Mouse (Mus musculus) liver, postnatal 0 days (tissue): ENCODE data around the gene Flna. TPM values are rescaled to one million over a fixed set of nuclear protein-coding genes. Genes with fewer than 3 reads are reported as not detected.
A peak's percentile ranks its signal among the peaks of the same experiment; 100 is the strongest.
"Not testable (repeated sequence)": the region's sequence is repeated elsewhere in the genome, so short reads cannot be mapped to it uniquely, and the experiment has no call there.

Source experiments
- ATAC-seq: fragments of 200-750 bp; cut with Nextera tagmentation; 2 replicates; pipeline ENCODE4 v1.8.0; 2017; ENCODE audit warnings: mild to moderate bottlenecking, moderate library complexity
- DNase-seq: peaks from one replicate; pipeline ENCODE4 v3.0.0-alpha.2; 2016
- H3K27ac ChIP-seq: fragments of 300-500 bp; sonication (generic); 2 replicates; pipeline ENCODE4 v1.5.1; 2014; ENCODE audit warnings: antibody characterized with exemption, moderate library complexity, mild to moderate bottlenecking, low read depth
- H3K27me3 ChIP-seq: fragments of 300-500 bp; sonication (generic); 2 replicates; pipeline ENCODE4 v1.6.1; 2014; ENCODE audit warnings: low read length, control low read depth, mixed read lengths; ENCODE audit not compliant: insufficient read depth
- H3K36me3 ChIP-seq: fragments of 300-500 bp; sonication (generic); replicated peaks from 2 replicates; pipeline ENCODE4 v1.6.1; 2014; ENCODE audit warnings: mild to moderate bottlenecking, control low read depth, low read length, moderate library complexity, mixed read lengths; ENCODE audit not compliant: insufficient read depth
- H3K4me1 ChIP-seq: fragments of 300-500 bp; sonication (generic); 2 replicates; pipeline ENCODE4 v1.6.1; 2014; ENCODE audit warnings: antibody characterized with exemption, mild to moderate bottlenecking, control low read depth; ENCODE audit not compliant: insufficient read depth
- H3K4me2 ChIP-seq: fragments of 300-500 bp; sonication (generic); 2 replicates; pipeline ENCODE4 v1.6.1; 2014; ENCODE audit warnings: low read depth, mild to moderate bottlenecking, low read length, moderate library complexity, mixed read lengths
- H3K4me3 ChIP-seq: fragments of 300-500 bp; sonication (generic); 2 replicates; pipeline ENCODE4 v1.5.1; 2014; ENCODE audit warnings: low read depth, low read length
- H3K9ac ChIP-seq: fragments of 300-500 bp; sonication (generic); replicated peaks from 2 replicates; pipeline ENCODE4 v1.6.1; 2014; ENCODE audit warnings: mild to moderate bottlenecking, moderate library complexity
- H3K9me3 ChIP-seq: fragments of 300-500 bp; sonication (generic); 2 replicates; pipeline ENCODE4 v1.6.1; 2016; ENCODE audit warnings: mild to moderate bottlenecking, control low read depth, low read length, mixed read lengths
- CTCF ChIP-seq: sonication (generic); IDR thresholded peaks from 2 replicates; pipeline ENCODE4 v1.5.1; 2016; ENCODE audit warnings: antibody characterized with exemption, low read depth
- EP300 ChIP-seq: IDR thresholded peaks from 2 replicates; pipeline ENCODE4 v1.6.1; 2016; ENCODE audit warnings: antibody characterized with exemption, low read depth, mild to moderate bottlenecking
- WGBS: fragments of 180-500 bp; shearing (Covaris S2); extraction: QIAGEN DNeasy Blood & Tissue Kit; methylation state at CpG from one replicate; pipeline ENCODE4 v1.1.7; 2014; ENCODE audit not compliant: insufficient replicate concordance; 5-methylcytosine and 5-hydroxymethylcytosine counted together
- polyA plus RNA-seq: library from polyadenylated mRNA; unstranded; fragments of >200 nt; fragmentation: Nextera tagmentation; extraction: Ambion mirVana; gene quantifications from 2 replicates; pipeline ENCODE4 v1.2.1, GENCODE M21; 2015

Gene Flna
- polyA plus RNA-seq, 1 experiment from 2014 or later = 34.1 TPM

DNA sequence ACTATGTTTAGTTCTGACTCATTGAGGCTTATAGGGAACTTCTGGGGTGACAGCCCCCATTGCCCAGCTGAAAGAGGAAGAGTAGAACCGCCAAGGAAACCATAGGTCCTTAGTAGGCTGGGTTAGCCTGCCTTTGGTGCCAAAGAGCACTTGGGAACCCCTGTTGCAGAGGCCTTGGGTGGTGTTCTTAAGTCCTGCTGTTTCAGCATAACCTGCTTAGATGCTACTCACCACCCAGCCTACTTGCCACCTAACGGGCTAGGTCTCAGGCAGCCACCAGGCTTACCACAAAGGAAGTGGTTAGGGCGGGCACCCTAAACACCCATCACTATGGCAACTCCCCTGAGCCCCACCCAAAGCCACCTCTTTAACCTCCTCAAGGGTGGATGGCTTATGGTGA lies 5.8 kb downstream of the Flna start:
- no peaks in the 10 kb centered on the region for H3K9me3 ChIP-seq
- peak overlapping the region; percentile 82 for H3K27ac ChIP-seq
- H3K4me2 ChIP-seq = peak overlapping the region; percentile 74
- H3K9ac ChIP-seq = no peak overlapping the region
- peaks cover 14% of the 10 kb centered on the region; the same call in 1 of the 2 replicates for H3K36me3 ChIP-seq
- 29% methylated on average over 3 of the region's 3 CpGs for WGBS
- H3K27me3 ChIP-seq = no peaks in the 10 kb centered on the region
- H3K4me3 ChIP-seq = peak overlapping the region; percentile 56
- DNase-seq = peak; percentile 60
- ATAC-seq = peak; percentile 52
- TF ChIP-seq EP300 (no peak), CTCF (no peak)
- H3K4me1 ChIP-seq = peaks cover 7% of the 10 kb centered on the region

GRCm38 (mm10) chrX:74243396-74243795 lies 6.2 kb downstream of the Flna start:
- Histone ChIP-seq H3K27me3 (no peaks in the 10 kb centered on the region), H3K36me3 (peaks cover 14% of the 10 kb centered on the region; the same call in 1 of the 2 replicates), H3K4me2 (peak overlapping the region; percentile 74), H3K9me3 (no peaks in the 10 kb centered on the region), H3K9ac (no peak overlapping the region), H3K4me3 (peak overlapping the region; percentile 15; the same call in 1 of the 2 replicates), H3K4me1 (peaks cover 7% of the 10 kb centered on the region), H3K27ac (peak overlapping the region; percentile 82)
- TF ChIP-seq CTCF (no peak), EP300 (no peak)
- WGBS = 54% methylated on average over 2 of the region's 2 CpGs
- ATAC-seq (peak; percentile 8; the same call in 1 of the 2 replicates), DNase-seq (no peak)

GRCm38 (mm10) chrX:74240332-74240731 lies 9.3 kb downstream of the Flna start:
- Histone ChIP-seq H3K27me3 (no peaks in the 10 kb centered on the region), H3K4me1 (peaks cover 4% of the 10 kb centered on the region), H3K9ac (no peak overlapping the region), H3K27ac (no peak overlapping the region), H3K9me3 (no peaks in the 10 kb centered on the region), H3K4me2 (no peak overlapping the region), H3K4me3 (no peak overlapping the region), H3K36me3 (peaks cover 21% of the 10 kb centered on the region)
- DNase-seq = no peak
- ATAC-seq = no peak
- WGBS = 79% methylated on average over 4 of the region's 4 CpGs
- TF ChIP-seq EP300 = no peak
- TF ChIP-seq CTCF = no peak

- TF ChIP-seq EP300 = no peak
- no peak for TF ChIP-seq CTCF
- Histone ChIP-seq H3K4me3 (no peak overlapping the region), H3K36me3 (peaks cover 8% of the 10 kb centered on the region), H3K4me1 (no peaks in the 10 kb centered on the region), H3K27me3 (no peaks in the 10 kb centered on the region), H3K9me3 (no peaks in the 10 kb centered on the region), H3K4me2 (no peak overlapping the region), H3K9ac (no peak overlapping the region), H3K27ac (no peak overlapping the region)
- DNase-seq (no peak), ATAC-seq (no peak)
- 90% methylated on average over 5 of the region's 5 CpGs for WGBS
Measured at GRCm38 (mm10) chrX:74233196-74233595, 16.4 kb downstream of the Flna start.

DNA sequence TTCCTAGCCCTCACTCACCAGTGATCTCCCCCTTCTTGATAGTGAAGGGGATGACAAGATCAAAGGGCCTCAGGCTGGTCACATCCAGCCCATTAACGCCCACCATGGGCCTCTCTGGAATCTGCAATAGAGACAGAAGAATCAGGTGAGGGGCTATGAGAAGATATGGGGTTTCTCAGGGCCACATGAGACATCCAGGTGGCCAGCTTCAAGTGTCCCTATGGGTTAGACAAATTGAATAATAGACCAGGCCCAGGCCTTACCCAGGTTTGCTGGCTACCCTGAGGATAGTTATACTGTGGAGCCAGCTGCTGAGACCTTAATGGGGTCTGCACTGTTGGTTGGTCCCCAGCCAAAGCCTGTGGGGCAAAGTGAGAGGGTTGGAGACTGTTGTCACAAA lies 19.6 kb downstream of the Flna start:
- ATAC-seq (no peak), DNase-seq (no peak)
- Histone ChIP-seq H3K27me3 (no peaks in the 10 kb centered on the region), H3K4me3 (no peak overlapping the region), H3K9ac (no peak overlapping the region), H3K4me1 (no peaks in the 10 kb centered on the region), H3K27ac (no peak overlapping the region), H3K36me3 (peaks cover 3% of the 10 kb centered on the region), H3K9me3 (no peaks in the 10 kb centered on the region), H3K4me2 (no peak overlapping the region)
- no peak for TF ChIP-seq EP300
- no peak for TF ChIP-seq CTCF
- WGBS = 68% methylated on average over 1 of the region's 1 CpGs

- H3K27ac ChIP-seq, H3K9me3 ChIP-seq, H3K4me1 ChIP-seq, DNase-seq, H3K9ac ChIP-seq, H3K4me2 ChIP-seq, H3K4me3 ChIP-seq, ATAC-seq, H3K27me3 ChIP-seq, H3K36me3 ChIP-seq: not testable (repeated sequence)
- 56% methylated on average over 1 of the region's 1 CpGs for WGBS
Measured at GRCm38 (mm10) chrX:74220099-74220498, 29.5 kb downstream of the Flna start.

DNA sequence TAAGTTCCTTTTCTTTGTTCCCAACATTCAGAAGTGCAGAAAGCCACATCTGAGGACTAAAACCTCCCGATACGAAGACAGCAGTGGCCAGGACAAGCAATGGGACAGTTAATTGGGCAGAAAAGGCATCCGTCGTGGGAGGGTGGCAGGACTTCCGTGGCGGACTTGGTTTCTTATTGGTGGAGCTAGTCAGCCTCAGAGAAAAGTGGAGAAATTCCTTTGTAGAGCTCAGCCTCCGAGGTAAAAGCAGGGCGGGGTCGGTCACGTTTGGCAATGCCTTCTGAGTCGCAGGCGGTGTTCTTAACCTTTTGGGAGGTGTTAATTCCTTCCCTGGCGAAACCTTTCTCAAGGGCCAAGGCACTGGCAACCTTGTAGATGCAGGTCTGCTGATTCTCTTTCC lies 30.2 kb downstream of the Flna start:
- no peaks in the 10 kb centered on the region for H3K27me3 ChIP-seq
- ATAC-seq (no peak), DNase-seq (no peak)
- 57% methylated on average over 13 of the region's 13 CpGs for WGBS
- no peaks in the 10 kb centered on the region for H3K9me3 ChIP-seq
- no peak overlapping the region for H3K4me3 ChIP-seq
- no peak overlapping the region for H3K27ac ChIP-seq
- no peak overlapping the region for H3K4me2 ChIP-seq
- TF ChIP-seq EP300 (no peak), CTCF (no peak)
- no peaks in the 10 kb centered on the region for H3K36me3 ChIP-seq
- H3K4me1 ChIP-seq = no peaks in the 10 kb centered on the region
- no peak overlapping the region for H3K9ac ChIP-seq
